Mouse (Mus musculus): ENCODE measurements around the gene Mtrex. TPM values are rescaled to one million over a fixed set of nuclear protein-coding genes. Genes with fewer than 3 reads are reported as not detected.

Gene Mtrex
- polyA plus RNA-seq, 1 experiment from 2014 or later = 105 TPM

DNA sequence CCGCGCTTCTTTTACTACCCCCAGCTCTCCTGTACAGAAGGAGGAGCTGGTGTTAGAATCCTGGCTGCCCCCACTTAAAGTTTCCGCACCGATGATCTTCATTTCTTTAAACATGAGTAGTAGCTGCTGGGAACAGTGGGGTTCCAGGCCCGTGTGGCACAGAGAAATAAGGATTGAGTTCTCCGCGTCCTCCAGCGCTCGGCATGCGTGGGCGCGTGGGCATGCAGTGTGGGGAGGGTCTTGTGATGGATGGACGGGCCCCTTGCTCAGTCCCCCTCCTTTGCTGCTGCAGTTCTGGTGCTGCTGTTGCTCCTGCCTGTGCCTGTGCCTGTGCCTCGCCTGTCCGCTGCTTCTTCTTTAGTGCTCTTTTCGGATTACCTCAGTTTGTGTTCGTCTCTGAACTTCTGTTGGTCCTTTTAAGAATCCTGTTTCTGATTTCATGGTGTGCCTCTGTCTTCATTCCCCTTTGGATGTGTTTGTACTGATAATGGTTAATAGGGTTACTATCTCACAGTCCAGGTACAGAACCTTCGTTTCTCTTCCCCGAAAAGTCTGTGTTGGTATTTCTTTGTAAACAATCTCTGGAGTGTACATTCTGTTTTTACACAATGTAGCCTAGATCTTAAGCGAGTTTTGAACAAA, 93.8 kb downstream of the Mtrex start:
- H3K27me3 ChIP-seq (ENCODE audit: control insufficient read depth, insufficient read depth, low read length) = no peaks in the 10 kb centered on the region
- no peak overlapping the region for H3K4me2 ChIP-seq (ENCODE audit: low read depth, severe bottlenecking)
- no peak overlapping the region for H3K9ac ChIP-seq (ENCODE audit: low read length)
- no peak overlapping the region for H3K27ac ChIP-seq (replicated peaks; ENCODE audit: low read depth, low read length)
- WGBS = 77% methylated on average over 20 of the region's 20 CpGs
- DNase-seq (ENCODE audit: low spot score) (no peak), ATAC-seq (ENCODE audit: insufficient number of reproducible peaks, low FRiP score, low TSS enrichment, low read depth) (no peak)
- peaks cover 4% of the 10 kb centered on the region; the same call in 1 of the 2 replicates for H3K4me1 ChIP-seq (ENCODE audit: control insufficient read depth, insufficient read depth, low read length)
- H3K9me3 ChIP-seq (ENCODE audit: control insufficient read depth, low read length) = no peaks in the 10 kb centered on the region
- H3K4me3 ChIP-seq (ENCODE audit: low read depth, low read length) = no peak overlapping the region
- no peaks in the 10 kb centered on the region for H3K36me3 ChIP-seq (ENCODE audit: control insufficient read depth, insufficient read depth, low read length)

DNA sequence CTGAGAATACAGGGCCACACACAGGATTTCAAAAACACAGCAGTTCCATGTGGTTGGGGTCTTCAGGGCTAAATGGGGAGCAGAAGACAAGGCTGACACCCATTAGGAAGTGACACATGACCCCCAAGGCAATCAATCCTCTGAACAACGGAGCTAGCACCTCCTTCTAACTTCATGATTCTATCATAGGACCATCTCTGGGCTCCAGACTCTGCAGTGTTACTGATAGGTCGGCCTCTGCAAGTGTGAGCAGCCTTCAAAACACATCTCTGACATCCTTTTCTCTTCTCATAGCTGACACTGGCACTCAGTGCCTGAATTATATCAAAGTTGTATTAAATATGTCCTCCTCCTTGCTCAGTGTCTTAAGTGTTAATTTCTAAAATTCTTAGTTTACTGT, 94.6 kb downstream of the Mtrex start:
- WGBS = 27% methylated on average over 2 of the region's 2 CpGs
- DNase-seq (ENCODE audit: low spot score) (no peak), ATAC-seq (ENCODE audit: insufficient number of reproducible peaks, low FRiP score, low TSS enrichment, low read depth) (no peak)
- Histone ChIP-seq H3K36me3 (ENCODE audit: control insufficient read depth, insufficient read depth, low read length) (no peaks in the 10 kb centered on the region), H3K4me2 (ENCODE audit: low read depth, severe bottlenecking) (no peak overlapping the region), H3K4me3 (ENCODE audit: low read depth, low read length) (no peak overlapping the region), H3K27ac (replicated peaks; ENCODE audit: low read depth, low read length) (no peak overlapping the region), H3K9ac (ENCODE audit: low read length) (no peak overlapping the region), H3K9me3 (ENCODE audit: control insufficient read depth, low read length) (no peaks in the 10 kb centered on the region), H3K4me1 (ENCODE audit: control insufficient read depth, insufficient read depth, low read length) (peaks cover 4% of the 10 kb centered on the region; the same call in 1 of the 2 replicates), H3K27me3 (ENCODE audit: control insufficient read depth, insufficient read depth, low read length) (no peaks in the 10 kb centered on the region)

DNA sequence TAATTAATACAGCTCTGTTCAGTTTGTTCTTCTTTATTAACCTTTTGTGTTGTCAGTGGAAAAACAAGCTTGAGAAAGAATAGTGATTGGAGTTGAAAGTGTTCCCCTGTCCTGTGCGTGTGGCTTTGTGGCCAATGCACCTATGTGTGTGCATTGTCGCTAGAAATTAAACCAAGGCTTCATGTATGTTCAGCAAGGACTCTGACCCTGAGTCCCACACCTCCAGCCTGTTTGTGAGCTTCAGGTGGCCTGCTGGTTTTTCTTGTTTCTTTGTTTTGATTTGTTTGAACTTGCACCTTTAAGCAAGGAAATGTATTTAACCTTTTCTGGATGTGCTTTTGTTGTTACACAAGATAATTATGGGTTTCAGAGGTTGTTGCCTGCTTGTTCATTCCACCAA, 97.6 kb downstream of the Mtrex start:
- no peak for DNase-seq (ENCODE audit: low spot score)
- H3K36me3 ChIP-seq (ENCODE audit: control insufficient read depth, insufficient read depth, low read length) = no peaks in the 10 kb centered on the region
- H3K27me3 ChIP-seq (ENCODE audit: control insufficient read depth, insufficient read depth, low read length) = no peaks in the 10 kb centered on the region
- no peak overlapping the region for H3K4me3 ChIP-seq (ENCODE audit: low read depth, low read length)
- 92% methylated on average over 2 of the region's 2 CpGs for WGBS
- peaks cover 7% of the 10 kb centered on the region; the same call in 1 of the 2 replicates for H3K4me1 ChIP-seq (ENCODE audit: control insufficient read depth, insufficient read depth, low read length)
- H3K4me2 ChIP-seq (ENCODE audit: low read depth, severe bottlenecking) = no peak overlapping the region
- no peak overlapping the region for H3K9ac ChIP-seq (ENCODE audit: low read length)
- no peak overlapping the region for H3K27ac ChIP-seq (replicated peaks; ENCODE audit: low read depth, low read length)
- no peak for ATAC-seq (ENCODE audit: insufficient number of reproducible peaks, low FRiP score, low TSS enrichment, low read depth)
- no peaks in the 10 kb centered on the region for H3K9me3 ChIP-seq (ENCODE audit: control insufficient read depth, low read length)

DNA sequence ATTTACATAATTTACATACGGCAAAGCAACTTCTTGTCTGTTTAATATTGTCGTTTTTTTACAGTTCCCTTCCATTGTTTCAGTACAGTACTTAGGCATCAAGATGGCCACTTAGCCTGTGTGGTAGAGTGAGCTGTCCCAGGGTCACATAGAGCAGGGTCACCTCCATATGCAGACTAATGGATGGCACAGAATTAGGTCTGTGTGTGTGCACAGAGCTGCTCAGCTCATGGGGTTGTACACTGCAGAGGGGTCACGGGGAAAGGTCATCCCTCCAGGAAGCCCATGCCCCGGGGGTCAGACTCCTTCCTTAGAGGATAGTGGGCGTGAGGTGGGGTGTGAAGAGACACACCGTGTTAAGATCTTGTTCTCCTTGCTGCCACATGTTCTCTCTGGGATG, 101.7 kb downstream of the Mtrex start:
- Histone ChIP-seq H3K36me3 (ENCODE audit: control insufficient read depth, insufficient read depth, low read length) (no peaks in the 10 kb centered on the region), H3K4me3 (ENCODE audit: low read depth, low read length) (no peak overlapping the region), H3K9ac (ENCODE audit: low read length) (no peak overlapping the region), H3K27me3 (ENCODE audit: control insufficient read depth, insufficient read depth, low read length) (no peaks in the 10 kb centered on the region), H3K4me2 (ENCODE audit: low read depth, severe bottlenecking) (no peak overlapping the region), H3K4me1 (ENCODE audit: control insufficient read depth, insufficient read depth, low read length) (peaks cover 3% of the 10 kb centered on the region; the same call in 1 of the 2 replicates), H3K27ac (replicated peaks; ENCODE audit: low read depth, low read length) (no peak overlapping the region), H3K9me3 (ENCODE audit: control insufficient read depth, low read length) (no peaks in the 10 kb centered on the region)
- WGBS = 35% methylated on average over 6 of the region's 6 CpGs
- no peak for ATAC-seq (ENCODE audit: insufficient number of reproducible peaks, low FRiP score, low TSS enrichment, low read depth)
- DNase-seq (ENCODE audit: low spot score) = no peak

DNA sequence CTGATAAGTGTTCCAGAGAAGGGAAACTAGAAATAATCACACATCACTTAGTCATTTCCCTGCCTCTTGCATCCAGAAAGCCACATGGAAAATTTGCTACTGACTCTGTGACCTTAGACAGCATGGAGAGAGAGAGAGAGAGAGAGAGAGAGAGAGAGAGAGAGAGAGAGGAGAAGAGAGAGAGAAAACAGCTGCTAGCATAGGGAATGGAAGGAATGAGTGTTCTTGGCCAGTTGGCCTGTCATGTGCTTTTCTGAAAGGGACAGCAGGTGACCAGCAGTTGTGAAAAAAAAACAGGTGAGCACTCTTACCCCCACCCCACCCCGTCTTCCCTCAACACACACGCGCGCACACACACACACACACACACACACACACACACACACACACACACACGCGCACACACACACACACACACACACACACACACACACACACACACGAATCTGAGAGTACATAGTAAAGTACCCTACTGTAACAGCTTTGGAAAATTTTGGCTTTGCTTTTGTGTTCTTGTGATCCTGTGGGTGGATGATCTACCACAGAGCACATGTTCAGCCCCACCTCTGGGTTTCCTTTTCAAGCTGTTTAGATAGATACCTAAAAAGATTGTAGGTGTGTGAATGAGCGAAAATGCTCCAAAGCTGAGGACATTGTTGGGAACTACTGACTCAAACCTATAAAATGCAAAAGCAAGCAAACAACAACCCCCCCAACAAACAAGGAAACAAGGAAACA, 103.1 kb downstream of the Mtrex start:
- ATAC-seq (ENCODE audit: insufficient number of reproducible peaks, low FRiP score, low TSS enrichment, low read depth) (no peak), DNase-seq (ENCODE audit: low spot score) (no peak)
- H3K4me2 ChIP-seq (ENCODE audit: low read depth, severe bottlenecking) = no peak overlapping the region
- H3K27me3 ChIP-seq (ENCODE audit: control insufficient read depth, insufficient read depth, low read length) = no peaks in the 10 kb centered on the region
- H3K9ac ChIP-seq (ENCODE audit: low read length) = no peak overlapping the region
- 80% methylated on average over 7 of the region's 8 CpGs for WGBS
- H3K9me3 ChIP-seq (ENCODE audit: control insufficient read depth, low read length) = no peaks in the 10 kb centered on the region
- H3K27ac ChIP-seq (replicated peaks; ENCODE audit: low read depth, low read length) = no peak overlapping the region
- peaks cover 3% of the 10 kb centered on the region; the same call in 1 of the 2 replicates for H3K4me1 ChIP-seq (ENCODE audit: control insufficient read depth, insufficient read depth, low read length)
- H3K4me3 ChIP-seq (ENCODE audit: low read depth, low read length) = no peak overlapping the region
- H3K36me3 ChIP-seq (ENCODE audit: control insufficient read depth, insufficient read depth, low read length) = no peaks in the 10 kb centered on the region

DNA sequence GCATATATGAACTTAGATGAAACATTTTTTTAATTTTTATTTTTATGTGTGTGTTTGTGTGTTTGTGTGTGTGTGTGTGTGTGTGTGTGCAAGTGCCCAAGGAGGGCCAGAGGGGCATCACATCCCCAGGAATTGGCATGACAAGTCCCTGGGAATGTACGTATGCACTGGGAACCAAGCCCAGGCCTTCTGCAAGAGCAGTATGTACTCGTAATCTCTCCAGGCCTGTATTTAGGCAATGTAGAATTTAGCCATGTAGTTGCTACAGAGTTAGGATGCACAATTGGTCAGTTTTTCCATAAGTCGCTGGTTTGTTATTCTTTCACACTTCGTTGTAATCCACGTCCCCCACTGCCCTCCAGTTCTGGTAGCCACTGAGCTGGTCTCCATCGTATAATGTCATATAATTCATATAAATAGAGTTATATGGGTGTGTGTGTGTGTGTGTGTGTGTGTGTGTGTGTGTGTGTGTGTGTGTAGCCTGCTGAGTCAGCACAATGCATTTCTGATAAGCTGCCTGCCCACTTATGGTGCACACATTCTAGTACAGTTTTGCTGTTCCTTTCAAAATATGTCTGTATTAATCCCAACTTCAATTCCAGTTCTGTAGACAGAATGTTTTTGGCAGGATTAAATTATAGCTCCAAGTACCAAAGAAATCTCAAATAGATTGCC, 103.8 kb downstream of the Mtrex start:
- ATAC-seq (ENCODE audit: insufficient number of reproducible peaks, low FRiP score, low TSS enrichment, low read depth) (no peak), DNase-seq (ENCODE audit: low spot score) (no peak)
- no peak overlapping the region for H3K4me2 ChIP-seq (ENCODE audit: low read depth, severe bottlenecking)
- no peak overlapping the region for H3K9ac ChIP-seq (ENCODE audit: low read length)
- H3K4me1 ChIP-seq (ENCODE audit: control insufficient read depth, insufficient read depth, low read length) = peaks cover 3% of the 10 kb centered on the region; the same call in 1 of the 2 replicates
- no peaks in the 10 kb centered on the region for H3K9me3 ChIP-seq (ENCODE audit: control insufficient read depth, low read length)
- no peak overlapping the region for H3K27ac ChIP-seq (replicated peaks; ENCODE audit: low read depth, low read length)
- no peak overlapping the region for H3K4me3 ChIP-seq (ENCODE audit: low read depth, low read length)
- WGBS = 92% methylated on average over 6 of the region's 6 CpGs
- no peaks in the 10 kb centered on the region for H3K27me3 ChIP-seq (ENCODE audit: control insufficient read depth, insufficient read depth, low read length)
- no peaks in the 10 kb centered on the region for H3K36me3 ChIP-seq (ENCODE audit: control insufficient read depth, insufficient read depth, low read length)

DNA sequence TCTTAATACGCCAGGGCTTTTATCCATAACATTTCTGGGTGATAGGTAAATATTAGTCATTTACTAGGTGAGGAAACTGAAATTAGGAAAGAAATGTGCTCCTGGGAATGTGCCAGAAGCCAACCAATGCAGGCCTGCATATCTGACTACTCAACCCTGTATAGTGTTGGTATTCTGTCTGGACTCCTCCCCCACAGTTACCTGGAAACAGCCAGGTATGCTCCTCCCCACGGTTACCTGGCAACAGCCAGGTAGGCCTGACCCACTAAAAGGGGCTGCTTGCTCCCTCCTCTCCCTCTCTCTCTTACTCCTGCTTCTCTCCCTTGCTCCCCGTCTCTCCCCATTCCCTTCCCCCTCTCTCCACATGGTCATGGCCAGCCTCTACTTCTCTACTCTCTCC, 104.8 kb downstream of the Mtrex start:
- ATAC-seq (ENCODE audit: insufficient number of reproducible peaks, low FRiP score, low TSS enrichment, low read depth) = no peak
- Histone ChIP-seq H3K36me3 (ENCODE audit: control insufficient read depth, insufficient read depth, low read length) (no peaks in the 10 kb centered on the region), H3K27me3 (ENCODE audit: control insufficient read depth, insufficient read depth, low read length) (no peaks in the 10 kb centered on the region), H3K9me3 (ENCODE audit: control insufficient read depth, low read length) (no peaks in the 10 kb centered on the region), H3K9ac (ENCODE audit: low read length) (no peak overlapping the region), H3K27ac (replicated peaks; ENCODE audit: low read depth, low read length) (no peak overlapping the region), H3K4me2 (ENCODE audit: low read depth, severe bottlenecking) (no peak overlapping the region), H3K4me3 (ENCODE audit: low read depth, low read length) (no peak overlapping the region), H3K4me1 (ENCODE audit: control insufficient read depth, insufficient read depth, low read length) (peaks cover 3% of the 10 kb centered on the region; the same call in 1 of the 2 replicates)
- WGBS = 72% methylated on average over 3 of the region's 3 CpGs
- DNase-seq (ENCODE audit: low spot score) = no peak

DNA sequence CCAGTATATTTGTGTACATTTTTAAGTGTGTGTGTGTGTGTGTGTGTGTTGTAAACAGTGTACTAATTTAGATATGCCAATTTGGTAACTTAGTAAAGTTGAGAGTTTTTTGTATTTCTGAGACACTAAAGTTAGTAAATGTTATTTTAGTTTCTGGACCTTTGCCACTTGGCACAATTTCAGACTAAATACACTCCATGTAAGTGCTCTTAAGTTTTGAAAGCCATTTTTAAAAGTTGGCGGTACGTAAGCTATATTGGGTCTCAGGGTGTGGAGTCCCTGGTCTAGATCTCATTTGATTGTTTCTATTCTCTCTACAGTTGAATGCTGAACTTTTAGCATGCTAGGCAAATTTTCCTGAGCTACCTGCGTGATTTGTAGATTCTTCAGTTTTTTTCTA, 109.1 kb downstream of the Mtrex start:
- 93% methylated on average over 3 of the region's 3 CpGs for WGBS
- H3K4me3 ChIP-seq (ENCODE audit: low read depth, low read length) = no peak overlapping the region
- H3K27ac ChIP-seq (replicated peaks; ENCODE audit: low read depth, low read length) = no peak overlapping the region
- H3K9ac ChIP-seq (ENCODE audit: low read length) = no peak overlapping the region
- DNase-seq (ENCODE audit: low spot score) = no peak
- no peak for ATAC-seq (ENCODE audit: insufficient number of reproducible peaks, low FRiP score, low TSS enrichment, low read depth)
- H3K4me1 ChIP-seq (ENCODE audit: control insufficient read depth, insufficient read depth, low read length) = no peaks in the 10 kb centered on the region
- H3K9me3 ChIP-seq (ENCODE audit: control insufficient read depth, low read length) = no peaks in the 10 kb centered on the region
- H3K4me2 ChIP-seq (ENCODE audit: low read depth, severe bottlenecking) = no peak overlapping the region
- H3K36me3 ChIP-seq (ENCODE audit: control insufficient read depth, insufficient read depth, low read length) = no peaks in the 10 kb centered on the region
- H3K27me3 ChIP-seq (ENCODE audit: control insufficient read depth, insufficient read depth, low read length) = no peaks in the 10 kb centered on the region
